Comparison of ENCODE assay signal across 19 mouse cellular contexts in the genomic region with DNA sequence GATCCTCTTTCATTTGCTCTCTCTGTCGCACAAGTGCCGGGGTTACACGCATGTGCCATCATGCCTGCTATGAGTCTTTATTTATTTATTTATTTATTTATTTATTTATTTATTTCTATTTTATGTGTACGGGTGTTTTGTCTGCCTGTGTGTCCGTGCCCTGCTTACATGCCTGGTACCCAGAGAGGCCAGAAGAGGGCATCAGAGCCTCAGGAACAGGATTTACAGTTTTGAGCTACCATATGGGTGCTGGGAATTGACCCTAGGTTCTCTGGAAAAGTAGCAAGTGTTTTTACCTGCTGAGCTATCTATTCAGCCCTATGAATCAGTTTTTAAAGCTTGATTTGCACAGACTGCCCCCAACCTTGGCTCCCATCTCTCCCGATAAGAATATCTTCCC. TPM values are rescaled to one million over a fixed set of nuclear protein-coding genes. Genes with fewer than 3 reads are reported as not detected.
DNase-seq lines count a peak whose midpoint lies in the region; ATAC-seq and TF ChIP-seq lines count a peak whose summit lies in the region.
"Had no signal": no experiment of that assay in that cellular context is flagged by ENCODE, and none has a peak within 500 bp of the region (broad histone marks: within the 10 kb centered on the region; RNA-seq: fewer than 3 reads in every experiment).

No protein-coding gene starts in this region.

- no peak overlapping the region for H3K9ac ChIP-seq in kidney, postnatal 0 days (ENCODE audit: low read depth, low read length)
- no peak overlapping the region for H3K9ac ChIP-seq in CH12.LX (ENCODE audit: insufficient read depth, low read depth)

- no peaks in the 10 kb centered on the region for H3K9me3 ChIP-seq in kidney, postnatal 0 days (replicated peaks; ENCODE audit: low read length)
- H3K9me3 ChIP-seq in CH12.LX (replicated peaks; ENCODE audit: low read length): no peaks in the 10 kb centered on the region
- H3K9me3 ChIP-seq: forebrain, embryonic 10.5 days; heart, embryonic 10.5 days; hindbrain, embryonic 10.5 days had no signal

- H3K36me3 ChIP-seq in kidney, postnatal 0 days (ENCODE audit: insufficient read depth, low read length): no peaks in the 10 kb centered on the region
- H3K36me3 ChIP-seq in CH12.LX (replicated peaks in 1 of 2; ENCODE audit: control insufficient read depth in 1 of 2, insufficient read depth in 1 of 2, low read length in 1 of 2): no peaks in the 10 kb centered on the region
- H3K36me3 ChIP-seq: forebrain, embryonic 10.5 days; heart, embryonic 10.5 days; hindbrain, embryonic 10.5 days had no signal

- in situ Hi-C loops in CH12.LX (cut with MboI; ENCODE audit: low pct_ligation_motif_present, low pct_unique_long_range_greater_than_20kb, low sequenced_read_pairs): no loop called here

- no peak overlapping the region for H3K4me3 ChIP-seq in kidney, postnatal 0 days (replicated peaks; ENCODE audit: low read depth, low read length)
- H3K4me3 ChIP-seq in CH12.LX (replicated peaks in 1 of 3; ENCODE audit: low read depth in 2 of 3, low read length in 2 of 3, poor library complexity in 1 of 3): no peak overlapping the region
- H3K4me3 ChIP-seq: forebrain, embryonic 10.5 days; heart, embryonic 10.5 days; hindbrain, embryonic 10.5 days; megakaryocyte, embryonic 14.5 days had no signal

- TF ChIP-seq EP300 in CH12.LX (IDR thresholded peaks at IDR 0.05; ENCODE audit: low read length): no peak

- H3K4me2 ChIP-seq in kidney, postnatal 0 days (ENCODE audit: low read length): no peak overlapping the region
- no peak overlapping the region for H3K4me2 ChIP-seq in CH12.LX (ENCODE audit: insufficient read depth, low read depth, poor library complexity, severe bottlenecking)

- TF ChIP-seq RAD21 in CH12.LX (IDR thresholded peaks at IDR 0.05; ENCODE audit: low read depth, low read length): peak; percentile 35

- dilution Hi-C loops in CH12.LX (cut with MboI; ENCODE audit: extremely low pct_ligation_motif_present, extremely low pct_unique_long_range_greater_than_20kb, low sequenced_read_pairs): no loop called here

- H3K27ac ChIP-seq in kidney, postnatal 0 days: no peak overlapping the region
- no peak overlapping the region for H3K27ac ChIP-seq in CH12.LX (ENCODE audit: insufficient read depth, low read depth)
- H3K27ac ChIP-seq: forebrain, embryonic 10.5 days; heart, embryonic 10.5 days had no signal

- 88% methylated on average over 6 of the region's 6 CpGs for WGBS in kidney, postnatal 0 days

- TF ChIP-seq POLR2A in CH12.LX (IDR thresholded peaks at IDR 0.05; ENCODE audit: low read depth, low read length): no peak

- no peak for DNase-seq in kidney, postnatal 0 days (ENCODE audit: low spot score)
- no peak for DNase-seq in kidney, adult 9 months
- peak; percentile 24 for DNase-seq in 416B (ENCODE audit: low read depth)
- DNase-seq in CH12.LX (ENCODE audit: extremely low read depth): no peak
- DNase-seq in ZHBTc4 (ENCODE audit: low read depth, low spot score): peak; percentile 56
- DNase-seq in MN1 (ENCODE audit: low spot score): no peak
- DNase-seq in cerebellum, postnatal 36 days: no peak
- DNase-seq: adrenal gland, postnatal 14 days; cerebellum, adult 18-20 months; kidney, adult 18-20 months; kidney, postnatal 25 days; layer of hippocampus, adult 9-11 months; retina, postnatal 1 day; thymus, postnatal 14 days had no signal

- no peaks in the 10 kb centered on the region for H3K27me3 ChIP-seq in kidney, postnatal 0 days (ENCODE audit: insufficient read depth, low read length)
- H3K27me3 ChIP-seq in CH12.LX (replicated peaks): no peaks in the 10 kb centered on the region

- 0 out of 2 replicates have a peak, but pooled peaks have one; percentile 2 for TF ChIP-seq CTCF in kidney, postnatal 0 days (IDR thresholded peaks at IDR 0.05; ENCODE audit: low read depth)
- TF ChIP-seq CTCF in CH12.LX (conservative IDR thresholded peaks at IDR 0.05 in 1 of 2, IDR thresholded peaks at IDR 0.05 in 1 of 2; ENCODE audit: low read depth in 2 of 2, low read length in 2 of 2): peak in 1 of 2 experiments; percentile 49; a peak in 2 of 4 replicates

- H3K4me1 ChIP-seq in kidney, postnatal 0 days (replicated peaks; ENCODE audit: insufficient read depth, low read length): no peaks in the 10 kb centered on the region
- no peaks in the 10 kb centered on the region for H3K4me1 ChIP-seq in CH12.LX (ENCODE audit: control insufficient read depth in 1 of 2, insufficient read depth in 2 of 2)

- no peaks in the 10 kb centered on the region for H3K79me2 ChIP-seq in CH12.LX (replicated peaks; ENCODE audit: control insufficient read depth, extremely low read depth, insufficient read depth, poor library complexity, severe bottlenecking)

- no peak for ATAC-seq in kidney, postnatal 0 days (replicated peaks; ENCODE audit: low FRiP score, low read depth)
- ATAC-seq: activated CD4-positive, CD25-positive, alpha-beta regulatory T cell, adult 4 months had no signal

TF ChIP-seq in CH12.LX, 34 proteins besides CTCF, POLR2A, EP300 and RAD21:
- TF ChIP-seq SMC3 (IDR thresholded peaks at IDR 0.05; ENCODE audit: low read depth, low read length) (peak; percentile 32; the same call in 1 of the 2 replicates), ZKSCAN1 (IDR thresholded peaks at IDR 0.05; ENCODE audit: borderline replicate concordance, low read depth, low read length) (no peak)

RNA-seq across cellular contexts. Expression of a gene that starts 30.4 kb away (rescaled TPM):
- 2.1 and 2.2 TPM in 2 replicates for polyA plus RNA-seq in kidney, postnatal 0 days (2015; fragmentation: Nextera tagmentation; extraction: Ambion mirVana)
- total RNA-seq in CH12.LX (2012; rRNA removed) (2.2 and 3.9 TPM in 2 replicates), CH12.LX (2014; rRNA removed) (1.7 and 1.9 TPM in 2 replicates)
- 0.93 and 1.4 TPM in 2 replicates for polyA plus RNA-seq in CH12.LX (2012; ENCODE audit: insufficient read length, low read depth)

RNA-seq across cellular contexts. Expression of a gene that starts 30.8 kb away (rescaled TPM):
- 27.9 and 29.9 TPM in 2 replicates for polyA plus RNA-seq in kidney, postnatal 0 days (2015; fragmentation: Nextera tagmentation; extraction: Ambion mirVana)
- total RNA-seq in CH12.LX (2012; rRNA removed) (7.5 and 10.4 TPM in 2 replicates), CH12.LX (2014; rRNA removed) (3.5 and 4.8 TPM in 2 replicates)
- 8.7 and 10.4 TPM in 2 replicates for polyA plus RNA-seq in CH12.LX (2012; ENCODE audit: insufficient read length, low read depth)

RNA-seq across cellular contexts. Expression of a gene that starts 33.4 kb away (rescaled TPM):
- polyA plus RNA-seq in kidney, postnatal 0 days (2015; fragmentation: Nextera tagmentation; extraction: Ambion mirVana): 18.3 and 19.2 TPM in 2 replicates
- total RNA-seq in CH12.LX (2012; rRNA removed): 18.9 and 23.4 TPM in 2 replicates
- total RNA-seq in CH12.LX (2014; rRNA removed): 17.0 and 17.3 TPM in 2 replicates
- 14.9 and 17.0 TPM in 2 replicates for polyA plus RNA-seq in CH12.LX (2012; ENCODE audit: insufficient read length, low read depth)

RNA-seq across cellular contexts. Expression of a gene that starts 34.7 kb away (rescaled TPM):
- 41.2 and 44.2 TPM in 2 replicates for polyA plus RNA-seq in kidney, postnatal 0 days (2015; fragmentation: Nextera tagmentation; extraction: Ambion mirVana)
- total RNA-seq in CH12.LX (2012; rRNA removed) (47.8 and 62.4 TPM in 2 replicates), CH12.LX (2014; rRNA removed) (72.6 and 79.2 TPM in 2 replicates)
- 56.9 and 78.6 TPM in 2 replicates for polyA plus RNA-seq in CH12.LX (2012; ENCODE audit: insufficient read length, low read depth)

Comparison
In these comparisons a context has a peak if more than half of its experiments do, and no peak if none do; other contexts are left out.
1. DNase-seq: peak in 416B (single experiment) and ZHBTc4 (single experiment); none in kidney, postnatal 0 days (single experiment), kidney, adult 9 months (single experiment), CH12.LX (single experiment), MN1 (single experiment) and cerebellum, postnatal 36 days (0 of 2).